Mouse (Mus musculus) forebrain, embryonic 13.5 days (tissue): ENCODE measurements at regions not wholly inside any gene's neighbourhood (a gene's known extent, or its start where the extent isn't known, plus 50 kb on each side); places are given as distances from the start of the nearest gene placed in this dataset.

Source experiments
- ATAC-seq: fragments of 200-750 bp; cut with Nextera tagmentation; 2 replicates; pipeline ENCODE4 v1.8.0; 2017
- H3K27ac ChIP-seq: fragments of 300-500 bp; sonication (generic); 2 replicates; pipeline ENCODE4 v1.5.1; 2015; ENCODE audit warnings: inconsistent platforms, mild to moderate bottlenecking, moderate library complexity
- H3K27me3 ChIP-seq: fragments of 300-500 bp; sonication (generic); 2 replicates; pipeline ENCODE4 v1.6.1; 2015; ENCODE audit warnings: mild to moderate bottlenecking, inconsistent platforms
- H3K36me3 ChIP-seq: fragments of 300-500 bp; sonication (generic); 2 replicates; pipeline ENCODE4 v1.6.1; 2015; ENCODE audit warnings: mild to moderate bottlenecking, inconsistent platforms; ENCODE audit not compliant: poor library complexity, severe bottlenecking
- H3K4me1 ChIP-seq: fragments of 300-500 bp; sonication (generic); 2 replicates; pipeline ENCODE4 v1.6.1; 2015; ENCODE audit warnings: inconsistent platforms
- H3K4me2 ChIP-seq: fragments of 300-500 bp; sonication (generic); 2 replicates; pipeline ENCODE4 v1.6.1; 2015; ENCODE audit warnings: inconsistent platforms, mild to moderate bottlenecking, moderate library complexity
- H3K4me3 ChIP-seq: fragments of 300-500 bp; sonication (generic); 2 replicates; pipeline ENCODE4 v1.5.1; 2015; ENCODE audit warnings: mild to moderate bottlenecking, inconsistent platforms
- H3K9ac ChIP-seq: fragments of 300-500 bp; sonication (generic); 2 replicates; pipeline ENCODE4 v1.6.1; 2015; ENCODE audit warnings: mild to moderate bottlenecking, inconsistent platforms
- H3K9me3 ChIP-seq: fragments of 300-500 bp; sonication (generic); replicated peaks from 2 replicates; pipeline ENCODE4 v1.6.1; 2016; ENCODE audit warnings: inconsistent platforms
- WGBS: fragments of 180-500 bp; shearing (Covaris S2); methylation state at CpG from one replicate; pipeline ENCODE4 v1.1.7; 2015; 5-methylcytosine and 5-hydroxymethylcytosine counted together

GRCm38 (mm10) chr5:19130639-19131038 lies 96.2 kb upstream of the Magi2 start:
- WGBS, result 80% methylated on average over 4 of the region's 4 CpGs
- Histone ChIP-seq H3K36me3 (no peaks in the 10 kb centered on the region), H3K27me3 (no peaks in the 10 kb centered on the region), H3K9me3 (no peaks in the 10 kb centered on the region), H3K4me3 (no peak overlapping the region), H3K4me2 (no peak overlapping the region), H3K4me1 (no peaks in the 10 kb centered on the region), H3K27ac (no peak overlapping the region), H3K9ac (no peak overlapping the region)
- no peak for ATAC-seq

DNA sequence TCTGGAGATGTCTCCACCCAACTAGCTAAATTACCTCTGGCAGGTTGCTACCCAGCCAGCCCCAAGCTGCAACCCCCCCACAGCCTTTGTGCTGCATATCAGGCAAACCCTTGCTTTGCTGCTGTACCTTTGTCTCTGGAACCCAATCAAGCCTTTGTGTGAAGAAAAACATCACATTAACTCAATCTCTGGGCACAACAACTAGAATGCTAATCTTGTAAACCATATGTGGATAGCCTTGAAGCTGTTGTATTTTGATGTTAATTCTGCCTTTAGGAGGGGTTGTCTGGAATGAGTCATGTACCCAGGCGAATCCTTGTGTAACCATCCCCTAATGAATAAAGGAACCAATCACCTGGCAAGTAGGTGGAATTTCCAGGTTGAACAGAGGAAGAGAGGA lies 72.3 kb upstream of the Magi2 start:
- Histone ChIP-seq H3K36me3 (no peaks in the 10 kb centered on the region), H3K27ac (no peak overlapping the region), H3K27me3 (no peaks in the 10 kb centered on the region), H3K4me1 (peaks cover 4% of the 10 kb centered on the region; the same call in 1 of the 2 replicates), H3K4me2 (no peak overlapping the region), H3K9ac (no peak overlapping the region), H3K9me3 (0 out of 2 replicates have a peak, but pooled peaks cover 9% of the 10 kb centered on the region), H3K4me3 (no peak overlapping the region)
- no peak for ATAC-seq
- 30% methylated on average over 1 of the region's 1 CpGs for WGBS

GRCm38 (mm10) chr5:19158191-19158590 lies 68.6 kb upstream of the Magi2 start:
- Histone ChIP-seq H3K9ac (no peak overlapping the region), H3K4me2 (no peak overlapping the region), H3K9me3 (no peaks in the 10 kb centered on the region), H3K27ac (no peak overlapping the region), H3K27me3 (no peaks in the 10 kb centered on the region), H3K4me3 (no peak overlapping the region), H3K4me1 (peaks cover 4% of the 10 kb centered on the region; the same call in 1 of the 2 replicates), H3K36me3 (no peaks in the 10 kb centered on the region)
- 41% methylated on average over 3 of the region's 3 CpGs for WGBS
- ATAC-seq, result peak; percentile 78

DNA sequence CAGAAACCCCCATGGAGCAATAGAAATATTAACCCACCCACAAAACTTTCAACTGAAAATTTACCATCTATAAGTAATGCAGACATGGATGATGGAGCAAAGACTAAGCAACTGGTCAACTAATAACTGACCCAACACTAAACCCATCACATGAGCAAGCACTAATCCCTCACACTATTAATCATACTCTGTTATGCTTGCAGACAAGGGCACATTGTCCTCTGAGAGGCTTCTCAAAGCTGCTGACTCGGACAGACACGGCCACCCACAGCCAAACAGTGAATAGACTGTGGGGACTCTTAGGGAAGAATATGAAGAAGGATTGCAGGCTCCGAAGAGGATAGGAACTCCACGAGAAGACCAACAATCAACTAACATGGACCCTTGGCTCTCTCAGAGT lies 66.6 kb upstream of the Magi2 start:
- Histone ChIP-seq H3K4me2 (no peak overlapping the region), H3K27ac (no peak overlapping the region), H3K36me3 (no peaks in the 10 kb centered on the region), H3K27me3 (no peaks in the 10 kb centered on the region), H3K4me3 (no peak overlapping the region), H3K9me3 (no peaks in the 10 kb centered on the region), H3K9ac (no peak overlapping the region), H3K4me1 (peaks cover 4% of the 10 kb centered on the region; the same call in 1 of the 2 replicates)
- WGBS, result 50% methylated on average over 4 of the region's 4 CpGs
- ATAC-seq, result no peak
